Mouse (Mus musculus) lung, postnatal 10 days (tissue): ENCODE measurements at regions not wholly inside any gene's neighbourhood (a gene's known extent, or its start where the extent isn't known, plus 50 kb on each side); places are given as distances from the start of the nearest gene placed in this dataset.

Experiments
- DNase-seq: peaks from one replicate; pipeline ENCODE4 v3.0.0; 2021

GRCm38 (mm10) chr10:66941974-66942373, 154.0 kb upstream of the Jmjd1c start:
- no peak for DNase-seq

DNA sequence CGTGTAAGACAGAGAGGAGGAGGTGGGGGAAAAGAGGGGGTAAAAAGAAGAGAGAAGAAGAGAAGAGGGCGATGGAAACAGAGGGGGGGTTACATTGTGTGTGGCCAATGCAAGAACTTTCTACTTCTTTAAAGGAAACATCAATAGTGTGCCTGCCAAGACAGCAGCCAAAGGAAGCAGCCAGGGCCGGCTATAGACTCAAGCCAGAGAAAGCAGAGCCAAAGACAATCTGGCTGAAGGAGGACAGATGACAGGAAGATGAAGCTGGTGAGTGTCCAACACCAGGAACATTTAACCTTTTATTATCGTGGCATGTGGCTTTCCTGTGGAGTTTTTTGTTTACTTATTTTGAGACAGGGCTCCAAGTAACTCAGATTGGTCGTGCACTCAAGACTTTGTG, 152.1 kb upstream of the Jmjd1c start:
- DNase-seq: peak; percentile 72

- DNase-seq: no peak
These were observed 149.8 kb upstream of the Jmjd1c start for GRCm38 (mm10) chr10:66946161-66946560.

DNA sequence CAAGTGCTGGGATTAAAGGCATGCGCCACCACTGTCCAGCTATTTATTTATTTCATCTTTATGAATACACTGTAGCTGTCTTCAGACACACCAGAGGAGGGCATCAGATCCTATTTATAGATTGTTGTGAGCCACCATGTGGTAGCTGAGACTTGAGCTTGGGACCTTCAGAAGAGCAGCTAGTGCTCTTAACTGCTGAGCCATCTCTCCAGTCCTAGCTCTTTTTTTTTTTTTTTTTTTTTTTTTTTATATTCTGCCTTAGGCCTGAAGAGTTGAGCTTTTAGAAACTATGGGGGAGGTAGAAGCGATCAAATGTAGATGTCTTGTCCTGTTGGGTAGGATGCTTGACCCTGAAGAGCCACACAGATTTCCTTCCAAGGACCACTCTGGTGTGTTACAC, 147.6 kb upstream of the Jmjd1c start:
- DNase-seq: no peak

DNA sequence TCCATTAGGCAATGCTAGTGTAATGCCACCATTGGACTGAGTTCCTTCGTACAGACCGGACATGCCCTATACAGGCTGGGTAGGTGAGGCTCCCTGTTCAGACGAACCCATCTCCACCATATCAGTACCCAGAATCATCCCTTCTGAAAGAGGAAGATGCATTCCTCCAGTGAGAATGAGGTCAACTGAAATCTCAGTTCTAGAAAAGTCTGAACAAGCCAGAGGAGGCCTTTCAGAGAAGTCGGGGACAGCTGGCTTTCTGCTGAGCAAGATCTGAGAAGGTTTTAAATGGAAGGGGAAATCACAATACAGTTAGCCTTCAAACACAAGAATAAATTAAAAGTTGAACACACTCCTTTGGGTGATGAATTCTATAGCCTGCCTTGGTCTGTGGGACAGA, 145.5 kb upstream of the Jmjd1c start:
- no peak for DNase-seq

GRCm38 (mm10) chr10:66951231-66951822, 144.6 kb upstream of the Jmjd1c start:
- no peak for DNase-seq

DNA sequence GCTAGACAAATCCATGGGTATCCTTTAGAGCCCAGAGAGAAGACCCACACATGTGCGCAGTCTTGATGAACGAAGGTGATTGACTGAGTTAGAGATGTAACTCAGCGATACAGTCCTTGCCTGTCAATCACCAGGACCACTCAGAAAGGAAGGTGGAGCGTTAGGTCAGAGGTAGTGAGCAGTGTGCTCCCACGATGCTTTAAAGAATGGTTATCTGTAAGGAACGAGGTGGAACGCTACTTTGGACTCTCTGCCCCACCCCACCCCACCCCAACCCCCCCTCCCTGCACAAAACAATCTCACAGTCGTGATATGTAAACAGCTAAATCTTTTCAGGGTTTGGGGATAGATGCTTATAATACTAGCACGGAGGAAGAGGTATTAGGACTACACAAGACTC, 144.0 kb upstream of the Jmjd1c start:
- DNase-seq: no peak

- DNase-seq: peak; percentile 14
These were observed 142.5 kb upstream of the Jmjd1c start for GRCm38 (mm10) chr10:66953248-66953975.

DNA sequence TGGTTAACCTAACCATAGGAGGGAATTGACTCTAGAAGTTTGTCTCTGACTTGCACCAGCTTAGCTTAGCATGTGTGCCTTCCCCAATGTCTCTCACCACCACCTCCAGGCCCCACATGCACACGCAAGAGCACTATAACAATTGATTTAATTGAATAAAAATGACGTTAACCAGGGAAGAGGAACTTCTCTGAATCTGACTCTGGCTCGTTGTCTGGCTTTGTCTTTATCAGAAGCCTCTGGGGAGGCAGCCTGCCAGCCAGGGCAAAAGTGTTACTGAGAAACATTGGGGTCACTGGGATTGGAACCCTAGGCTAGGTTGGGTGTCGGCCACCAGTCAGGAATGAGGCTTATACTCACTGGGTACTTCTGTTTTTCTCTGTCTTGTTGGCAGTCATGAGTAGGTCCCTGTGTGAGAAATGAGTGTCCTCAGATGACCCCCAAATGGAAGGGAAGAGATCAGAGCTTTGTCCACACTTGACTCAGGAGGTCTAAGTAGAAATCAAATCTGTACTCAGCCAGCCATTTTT, 141.9 kb upstream of the Jmjd1c start:
- DNase-seq: peak; percentile 41

DNA sequence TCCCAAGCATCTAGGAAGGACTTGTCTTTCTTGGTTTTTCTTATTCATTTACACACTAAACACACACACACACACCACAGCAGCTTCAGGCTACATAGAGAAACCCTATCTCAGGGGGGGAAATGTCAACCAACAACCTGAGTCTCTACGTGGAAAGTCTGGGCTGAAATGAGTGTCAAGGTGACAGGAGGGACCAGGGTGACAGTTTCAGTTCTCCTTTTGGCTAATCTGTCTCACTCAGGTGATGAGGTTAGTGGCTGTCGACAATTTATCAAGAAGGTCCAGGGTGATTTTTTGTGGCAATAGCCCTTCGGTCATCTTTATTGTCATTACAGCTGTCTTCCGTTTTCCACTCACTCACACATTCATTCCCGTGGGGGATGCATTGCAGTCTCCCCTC, 140.5 kb upstream of the Jmjd1c start:
- DNase-seq: no peak

DNA sequence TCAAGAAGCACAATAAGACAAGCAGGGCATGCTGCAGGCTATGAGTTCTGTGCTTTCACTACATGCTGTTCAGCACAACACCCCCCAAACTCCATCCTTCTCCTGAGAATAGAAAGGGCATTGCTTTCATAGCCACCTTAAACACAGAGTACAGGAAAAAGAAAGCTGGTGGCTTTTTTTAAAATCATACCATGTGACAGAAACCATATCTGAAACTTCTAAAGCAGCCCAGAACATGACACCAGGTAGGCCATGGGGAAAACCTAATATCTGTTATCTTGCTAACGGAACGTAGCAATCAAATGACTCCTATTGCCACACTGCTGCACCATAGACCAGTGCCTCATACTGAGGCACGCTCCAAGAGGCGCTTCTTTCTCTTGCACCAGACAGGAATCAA, 139.3 kb upstream of the Jmjd1c start:
- DNase-seq: no peak

GRCm38 (mm10) chr10:66957373-66957772, 138.6 kb upstream of the Jmjd1c start:
- no peak for DNase-seq
